Mouse (Mus musculus): ENCODE measurements at regions not wholly inside any gene's neighbourhood (a gene's known extent, or its start where the extent isn't known, plus 50 kb on each side); places are given as distances from the start of the nearest gene placed in this dataset.

DNA sequence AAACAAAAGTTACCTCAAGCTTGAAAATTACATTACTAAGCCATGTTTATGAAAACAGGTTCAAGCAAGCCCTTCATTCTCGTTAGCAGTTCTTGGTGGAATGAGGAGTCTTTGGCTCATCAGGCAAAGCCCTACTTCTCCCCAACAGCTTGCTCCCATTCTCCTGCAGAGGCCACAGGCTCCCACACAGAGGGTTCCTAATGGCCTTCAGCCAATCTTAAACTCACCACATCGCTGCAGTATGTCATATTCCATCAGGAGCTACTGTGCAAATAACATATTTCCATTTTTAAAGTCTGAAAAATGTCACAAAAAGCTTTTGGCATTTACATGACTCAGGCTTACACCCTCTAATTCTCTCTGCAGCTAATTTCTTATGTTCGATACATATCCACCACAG lies 512.0 kb downstream of the Efna5 start:
- 47% methylated on average over 3 of the region's 3 CpGs for WGBS
- Histone ChIP-seq H3K9me3 (ENCODE audit: control insufficient read depth, low read length) (no peaks in the 10 kb centered on the region), H3K9ac (ENCODE audit: low read length) (no peak overlapping the region), H3K36me3 (ENCODE audit: control insufficient read depth, insufficient read depth, low read length) (no peaks in the 10 kb centered on the region), H3K27me3 (ENCODE audit: control insufficient read depth, insufficient read depth, low read depth, low read length) (no peaks in the 10 kb centered on the region), H3K4me1 (replicated peaks; ENCODE audit: control insufficient read depth, insufficient read depth, low read length) (0 out of 2 replicates have a peak, but pooled peaks cover 2% of the 10 kb centered on the region), H3K27ac (ENCODE audit: low read length) (no peak overlapping the region), H3K4me3 (ENCODE audit: low read length) (no peak overlapping the region), H3K4me2 (ENCODE audit: low read depth, low read length) (no peak overlapping the region)
- no peak; the same call in 1 of the 2 replicates for ATAC-seq (ENCODE audit: low read depth)

DNA sequence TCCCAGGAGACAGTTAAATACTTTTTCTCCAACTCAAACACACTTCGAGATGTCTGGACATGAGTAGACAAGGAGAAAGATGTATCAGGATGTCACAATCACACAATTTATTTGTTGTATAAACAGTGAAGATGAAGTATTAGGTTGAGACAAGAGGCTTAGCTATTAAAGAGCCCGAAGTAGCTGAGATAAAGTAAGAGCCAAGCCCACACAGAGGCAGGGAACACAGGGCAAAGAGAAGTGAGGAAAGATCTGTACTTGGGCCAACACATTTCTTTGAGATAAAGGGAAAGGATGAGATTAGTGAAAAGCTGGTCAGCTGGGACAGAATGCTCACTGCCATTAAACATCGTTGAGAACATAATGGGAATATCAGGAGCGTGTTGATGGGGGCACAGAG lies 513.2 kb downstream of the Efna5 start:
- no peak overlapping the region for H3K9ac ChIP-seq (ENCODE audit: low read length)
- peak; percentile 73 for ATAC-seq (ENCODE audit: low read depth)
- no peak overlapping the region for H3K4me3 ChIP-seq (ENCODE audit: low read length)
- 0 out of 2 replicates have a peak, but pooled peaks cover 2% of the 10 kb centered on the region for H3K4me1 ChIP-seq (replicated peaks; ENCODE audit: control insufficient read depth, insufficient read depth, low read length)
- no peaks in the 10 kb centered on the region for H3K27me3 ChIP-seq (ENCODE audit: control insufficient read depth, insufficient read depth, low read depth, low read length)
- H3K36me3 ChIP-seq (ENCODE audit: control insufficient read depth, insufficient read depth, low read length): no peaks in the 10 kb centered on the region
- 20% methylated on average over 4 of the region's 4 CpGs for WGBS
- no peak overlapping the region for H3K4me2 ChIP-seq (ENCODE audit: low read depth, low read length)
- H3K27ac ChIP-seq (ENCODE audit: low read length): no peak overlapping the region
- H3K9me3 ChIP-seq (ENCODE audit: control insufficient read depth, low read length): no peaks in the 10 kb centered on the region

DNA sequence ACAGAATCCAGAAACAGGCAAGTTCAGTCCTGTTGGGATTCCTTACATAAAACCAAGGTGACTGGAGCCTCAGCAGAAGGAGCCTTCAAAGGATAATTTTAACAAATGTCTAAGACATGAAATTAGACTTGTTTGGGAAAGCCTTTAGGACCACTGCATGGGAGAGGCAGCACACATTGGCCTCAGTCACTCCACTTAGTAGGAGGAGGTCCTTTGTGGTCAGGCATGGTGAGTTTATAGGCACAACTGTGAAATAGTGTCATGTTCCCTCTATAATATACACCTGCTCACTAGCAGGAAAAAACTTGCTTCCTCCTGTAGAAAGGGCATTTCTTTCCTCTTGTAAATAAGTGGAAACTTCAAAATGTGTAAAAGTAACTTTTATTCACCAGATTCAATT lies 522.8 kb downstream of the Efna5 start:
- Histone ChIP-seq H3K9me3 (ENCODE audit: control insufficient read depth, low read length) (no peaks in the 10 kb centered on the region), H3K9ac (ENCODE audit: low read length) (no peak overlapping the region), H3K4me3 (ENCODE audit: low read length) (no peak overlapping the region), H3K27ac (ENCODE audit: low read length) (no peak overlapping the region), H3K4me2 (ENCODE audit: low read depth, low read length) (no peak overlapping the region), H3K4me1 (replicated peaks; ENCODE audit: control insufficient read depth, insufficient read depth, low read length) (no peaks in the 10 kb centered on the region), H3K27me3 (ENCODE audit: control insufficient read depth, insufficient read depth, low read depth, low read length) (no peaks in the 10 kb centered on the region), H3K36me3 (ENCODE audit: control insufficient read depth, insufficient read depth, low read length) (no peaks in the 10 kb centered on the region)
- no peak for ATAC-seq (ENCODE audit: low read depth)

DNA sequence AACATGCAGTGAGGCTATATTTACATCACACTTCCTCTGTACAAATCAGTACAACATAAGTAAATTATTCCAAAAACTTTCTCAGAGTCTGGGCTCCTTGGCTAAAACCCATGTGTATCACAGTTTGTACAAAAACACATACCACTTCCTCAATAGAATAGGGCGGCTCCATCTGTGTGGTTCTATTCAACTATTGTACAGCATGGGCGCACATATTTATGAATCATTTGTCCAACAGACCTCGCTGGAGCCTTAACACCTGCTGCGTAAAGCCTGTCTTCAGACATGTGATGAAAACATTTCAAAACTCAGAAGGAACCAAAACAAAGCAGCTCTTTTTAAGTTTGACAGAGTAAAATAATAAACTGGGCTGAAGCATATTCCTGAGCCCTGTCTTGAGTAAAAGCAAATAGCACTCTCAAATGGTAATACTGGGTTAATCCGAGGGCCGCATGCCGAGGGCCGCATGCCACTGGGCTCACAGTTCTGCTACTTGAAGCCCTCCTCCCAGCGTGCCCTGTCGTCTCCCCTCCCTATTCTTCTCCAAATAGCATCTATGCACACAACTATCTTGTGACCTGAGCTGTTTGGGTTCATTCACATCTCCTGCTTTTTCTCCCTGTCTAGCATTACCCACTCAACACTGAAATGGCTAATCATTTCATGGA lies 543.1 kb downstream of the Efna5 start:
- Histone ChIP-seq H3K4me3 (ENCODE audit: low read length) (no peak overlapping the region), H3K4me2 (ENCODE audit: low read depth, low read length) (no peak overlapping the region), H3K9ac (ENCODE audit: low read length) (no peak overlapping the region), H3K36me3 (ENCODE audit: control insufficient read depth, insufficient read depth, low read length) (no peaks in the 10 kb centered on the region), H3K27me3 (ENCODE audit: control insufficient read depth, insufficient read depth, low read depth, low read length) (no peaks in the 10 kb centered on the region), H3K9me3 (ENCODE audit: control insufficient read depth, low read length) (no peaks in the 10 kb centered on the region), H3K4me1 (replicated peaks; ENCODE audit: control insufficient read depth, insufficient read depth, low read length) (no peaks in the 10 kb centered on the region), H3K27ac (ENCODE audit: low read length) (no peak overlapping the region)
- WGBS: 50% methylated on average over 10 of the region's 10 CpGs
- no peak for ATAC-seq (ENCODE audit: low read depth)

DNA sequence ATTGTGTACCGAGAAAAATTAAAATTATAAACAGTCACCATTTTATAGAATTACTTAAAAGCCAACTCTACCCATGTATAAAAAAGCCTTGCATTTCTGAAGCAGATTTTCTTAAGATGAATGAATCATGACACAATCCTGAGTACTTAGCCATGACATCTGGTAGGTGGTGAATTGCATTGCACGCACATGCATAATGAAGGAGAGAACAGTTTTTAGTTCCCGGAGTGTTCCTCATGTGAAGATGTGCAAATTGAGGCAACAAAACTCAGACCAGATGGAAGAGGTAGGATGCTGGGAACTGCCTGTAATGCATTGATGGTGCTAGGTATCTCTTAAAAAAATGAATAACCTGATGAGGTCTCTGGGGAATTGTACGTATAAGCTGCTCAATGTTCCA lies 550.9 kb downstream of the Efna5 start:
- Histone ChIP-seq H3K4me2 (ENCODE audit: low read depth, low read length) (no peak overlapping the region), H3K4me3 (ENCODE audit: low read length) (no peak overlapping the region), H3K36me3 (ENCODE audit: control insufficient read depth, insufficient read depth, low read length) (no peaks in the 10 kb centered on the region), H3K9ac (ENCODE audit: low read length) (no peak overlapping the region), H3K9me3 (ENCODE audit: control insufficient read depth, low read length) (no peaks in the 10 kb centered on the region), H3K4me1 (replicated peaks; ENCODE audit: control insufficient read depth, insufficient read depth, low read length) (no peaks in the 10 kb centered on the region), H3K27ac (ENCODE audit: low read length) (no peak overlapping the region), H3K27me3 (ENCODE audit: control insufficient read depth, insufficient read depth, low read depth, low read length) (no peaks in the 10 kb centered on the region)
- ATAC-seq (ENCODE audit: low read depth): no peak
- WGBS: 97% methylated on average over 4 of the region's 4 CpGs

DNA sequence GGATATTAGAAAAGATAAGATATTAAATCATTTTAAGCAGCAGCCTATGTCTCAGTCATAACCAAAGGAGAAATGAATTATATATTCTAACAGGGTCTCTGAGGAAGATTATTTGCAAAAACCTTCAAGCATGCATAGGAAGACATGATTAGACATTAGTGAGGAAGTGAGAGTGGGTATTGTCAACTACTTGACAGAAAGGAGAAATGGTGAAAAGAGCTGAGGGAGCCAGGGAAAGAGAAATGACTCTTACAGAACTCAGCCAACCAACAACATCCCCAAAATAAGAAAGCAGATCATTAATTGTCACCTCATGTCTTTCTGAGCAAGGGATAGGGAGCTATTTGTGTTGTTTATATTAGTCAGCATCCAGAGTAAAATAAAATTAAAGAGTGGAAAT lies 554.3 kb downstream of the Efna5 start:
- no peak for ATAC-seq (ENCODE audit: low read depth)
- Histone ChIP-seq H3K4me1 (replicated peaks; ENCODE audit: control insufficient read depth, insufficient read depth, low read length) (no peaks in the 10 kb centered on the region), H3K27ac (ENCODE audit: low read length) (no peak overlapping the region), H3K9ac (ENCODE audit: low read length) (no peak overlapping the region), H3K27me3 (ENCODE audit: control insufficient read depth, insufficient read depth, low read depth, low read length) (no peaks in the 10 kb centered on the region), H3K36me3 (ENCODE audit: control insufficient read depth, insufficient read depth, low read length) (no peaks in the 10 kb centered on the region), H3K4me3 (ENCODE audit: low read length) (no peak overlapping the region), H3K4me2 (ENCODE audit: low read depth, low read length) (no peak overlapping the region), H3K9me3 (ENCODE audit: control insufficient read depth, low read length) (no peaks in the 10 kb centered on the region)

DNA sequence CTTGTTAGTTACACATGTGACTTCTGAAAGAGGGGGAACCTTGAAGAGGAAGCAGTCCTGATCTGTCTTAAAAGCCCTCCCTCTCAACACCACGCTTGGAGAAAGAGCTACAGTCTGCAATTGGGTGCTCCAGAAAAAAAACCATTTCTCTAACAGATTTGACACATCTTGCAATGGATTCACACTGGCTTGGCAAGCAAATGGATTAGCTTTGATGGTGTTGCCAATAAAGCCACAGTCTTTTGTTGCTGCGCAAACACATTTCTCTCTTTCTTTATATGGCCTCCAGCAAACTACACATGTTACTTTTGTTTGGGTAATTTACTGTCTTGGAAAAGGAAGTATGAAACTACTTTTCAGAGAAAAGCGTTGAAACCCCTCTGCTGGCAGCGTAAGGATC lies 562.1 kb downstream of the Efna5 start:
- no peak overlapping the region for H3K9ac ChIP-seq (ENCODE audit: low read length)
- H3K27me3 ChIP-seq (ENCODE audit: control insufficient read depth, insufficient read depth, low read depth, low read length): no peaks in the 10 kb centered on the region
- WGBS: 45% methylated on average over 4 of the region's 4 CpGs
- no peak overlapping the region for H3K4me3 ChIP-seq (ENCODE audit: low read length)
- ATAC-seq (ENCODE audit: low read depth): no peak
- H3K36me3 ChIP-seq (ENCODE audit: control insufficient read depth, insufficient read depth, low read length): no peaks in the 10 kb centered on the region
- H3K27ac ChIP-seq (ENCODE audit: low read length): no peak overlapping the region
- no peaks in the 10 kb centered on the region for H3K9me3 ChIP-seq (ENCODE audit: control insufficient read depth, low read length)
- no peaks in the 10 kb centered on the region for H3K4me1 ChIP-seq (replicated peaks; ENCODE audit: control insufficient read depth, insufficient read depth, low read length)
- H3K4me2 ChIP-seq (ENCODE audit: low read depth, low read length): peak overlapping the region; percentile 28; the same call in 1 of the 2 replicates

DNA sequence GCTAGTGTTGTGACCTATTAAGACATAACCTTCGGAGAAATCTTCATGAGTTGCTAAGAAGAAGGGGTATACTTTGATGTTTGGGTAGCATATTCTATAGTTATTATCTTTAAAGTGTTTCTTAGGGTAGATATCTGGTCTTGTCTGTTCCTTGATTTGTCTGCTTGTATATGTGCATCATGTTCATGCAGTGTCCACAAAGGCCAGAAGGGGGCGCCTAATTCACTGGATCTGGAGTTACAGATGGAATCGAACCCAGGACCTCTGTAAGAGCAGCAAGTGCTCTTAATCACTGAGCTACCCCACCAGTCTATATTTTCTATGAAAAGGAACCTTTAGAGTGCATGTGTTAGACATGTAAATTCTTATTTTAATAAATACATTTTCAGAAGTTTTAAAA lies 571.1 kb downstream of the Efna5 start:
- no peak overlapping the region for H3K4me2 ChIP-seq (ENCODE audit: low read depth, low read length)
- H3K9ac ChIP-seq (ENCODE audit: low read length): no peak overlapping the region
- 44% methylated on average over 3 of the region's 3 CpGs for WGBS
- no peak overlapping the region for H3K27ac ChIP-seq (ENCODE audit: low read length)
- H3K9me3 ChIP-seq (ENCODE audit: control insufficient read depth, low read length): no peaks in the 10 kb centered on the region
- ATAC-seq (ENCODE audit: low read depth): no peak
- no peaks in the 10 kb centered on the region for H3K4me1 ChIP-seq (replicated peaks; ENCODE audit: control insufficient read depth, insufficient read depth, low read length)
- H3K4me3 ChIP-seq (ENCODE audit: low read length): no peak overlapping the region
- H3K27me3 ChIP-seq (ENCODE audit: control insufficient read depth, insufficient read depth, low read depth, low read length): no peaks in the 10 kb centered on the region
- H3K36me3 ChIP-seq (ENCODE audit: control insufficient read depth, insufficient read depth, low read length): no peaks in the 10 kb centered on the region

DNA sequence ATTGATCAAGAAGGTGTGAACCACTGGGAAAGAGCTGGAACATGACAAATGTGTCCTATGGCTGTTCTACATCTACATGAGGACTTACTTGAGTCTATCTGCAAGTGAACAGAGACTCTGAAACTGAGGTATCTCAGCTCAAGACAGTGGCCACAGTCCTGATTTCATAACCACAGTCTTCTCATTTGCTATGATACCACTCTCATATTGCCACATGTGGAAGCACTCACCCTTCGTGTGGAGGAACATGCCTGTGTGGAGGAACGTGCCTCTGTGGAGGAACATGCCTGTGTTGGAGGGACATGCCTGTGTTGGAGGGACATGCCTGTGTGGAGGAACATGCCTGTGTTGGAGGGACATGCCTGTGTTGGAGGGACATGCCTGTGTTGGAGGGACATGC lies 574.0 kb downstream of the Efna5 start:
- no peak overlapping the region for H3K9ac ChIP-seq (ENCODE audit: low read length)
- no peak overlapping the region for H3K4me3 ChIP-seq (ENCODE audit: low read length)
- 90% methylated on average over 2 of the region's 2 CpGs for WGBS

DNA sequence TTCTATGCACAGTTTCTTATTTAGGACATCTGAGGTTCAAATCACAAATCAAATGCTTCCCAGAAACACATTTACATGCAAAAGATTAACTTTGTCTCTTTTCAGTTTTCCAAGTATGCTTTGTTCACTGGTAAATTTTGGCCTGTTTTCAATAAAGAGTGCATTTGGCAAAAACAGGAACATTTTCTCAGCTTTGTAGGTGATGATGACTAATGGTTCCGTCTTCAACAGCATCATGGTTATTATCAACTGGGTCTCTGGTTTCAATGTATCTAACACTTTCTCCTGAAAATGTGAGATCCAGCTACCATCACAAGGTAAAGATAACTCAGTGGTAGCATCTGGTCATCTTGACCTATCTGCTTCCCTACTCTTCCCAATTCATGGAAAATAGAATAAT lies 574.6 kb downstream of the Efna5 start:
- Histone ChIP-seq H3K4me3 (ENCODE audit: low read length) (no peak overlapping the region), H3K36me3 (ENCODE audit: control insufficient read depth, insufficient read depth, low read length) (no peaks in the 10 kb centered on the region), H3K9me3 (ENCODE audit: control insufficient read depth, low read length) (no peaks in the 10 kb centered on the region), H3K27ac (ENCODE audit: low read length) (no peak overlapping the region), H3K27me3 (ENCODE audit: control insufficient read depth, insufficient read depth, low read depth, low read length) (no peaks in the 10 kb centered on the region), H3K4me2 (ENCODE audit: low read depth, low read length) (no peak overlapping the region), H3K4me1 (replicated peaks; ENCODE audit: control insufficient read depth, insufficient read depth, low read length) (no peaks in the 10 kb centered on the region), H3K9ac (ENCODE audit: low read length) (no peak overlapping the region)
- ATAC-seq (ENCODE audit: low read depth): no peak
- WGBS: 85% methylated on average over 1 of the region's 1 CpGs

More for the DNA sequence above, 574.0 kb downstream of the Efna5 start:
- Histone ChIP-seq H3K27me3 (ENCODE audit: control insufficient read depth, insufficient read depth, low read depth, low read length) (no peaks in the 10 kb centered on the region), H3K4me2 (ENCODE audit: low read depth, low read length) (no peak overlapping the region), H3K4me1 (replicated peaks; ENCODE audit: control insufficient read depth, insufficient read depth, low read length) (no peaks in the 10 kb centered on the region), H3K9me3 (ENCODE audit: control insufficient read depth, low read length) (no peaks in the 10 kb centered on the region), H3K27ac (ENCODE audit: low read length) (no peak overlapping the region), H3K36me3 (ENCODE audit: control insufficient read depth, insufficient read depth, low read length) (no peaks in the 10 kb centered on the region)
- ATAC-seq (ENCODE audit: low read depth): no peak

Measured in lung, embryonic 16.5 days (tissue).